Mouse (Mus musculus): ENCODE data around the gene Ubr2. TPM values are rescaled to one million over a fixed set of nuclear protein-coding genes. Genes with fewer than 3 reads are reported as not detected.

Ubr2 gene
- polyA plus RNA-seq, 1 experiment = 31.2 TPM

- no peak for TF ChIP-seq POLR2A (IDR thresholded peaks at IDR 0.05; ENCODE audit: borderline replicate concordance, extremely low read depth, low read depth, low read length)
- TF ChIP-seq CTCF (IDR thresholded peaks at IDR 0.05; ENCODE audit: insufficient read depth, low read length) = no peak
- no peak overlapping the region for H3K4me3 ChIP-seq (replicated peaks; ENCODE audit: extremely low read depth, low read depth, low read length)
- no peaks in the 10 kb centered on the region for H3K4me1 ChIP-seq (ENCODE audit: control insufficient read depth, insufficient read depth, low read length)
- no peak for DNase-seq
These were observed 24.2 kb upstream of the Ubr2 start for GRCm38 (mm10) chr17:47034536-47034935.

DNA sequence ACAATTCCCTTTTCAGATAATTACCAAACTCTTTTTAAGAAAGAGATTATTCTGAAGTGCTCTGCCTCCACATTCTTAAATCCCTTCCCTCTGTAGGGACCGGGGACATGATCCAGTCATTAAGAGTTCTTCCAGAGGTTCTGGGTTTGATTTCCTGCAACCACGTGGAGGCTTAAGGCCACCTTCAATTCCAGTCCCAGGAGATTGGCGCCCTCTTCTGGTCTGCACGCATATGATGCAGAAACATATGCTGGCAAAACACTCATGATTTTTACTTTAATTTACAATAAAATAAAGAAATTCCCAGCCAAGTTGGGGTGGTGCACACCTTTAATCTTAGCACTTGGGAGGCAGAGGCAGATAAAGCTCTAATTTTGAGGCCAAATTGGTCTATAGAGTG lies 23.3 kb upstream of the Ubr2 start:
- TF ChIP-seq POLR2A (IDR thresholded peaks at IDR 0.05; ENCODE audit: borderline replicate concordance, extremely low read depth, low read depth, low read length) (no peak), CTCF (IDR thresholded peaks at IDR 0.05; ENCODE audit: insufficient read depth, low read length) (peak; percentile 84)
- Histone ChIP-seq H3K4me3 (replicated peaks; ENCODE audit: extremely low read depth, low read depth, low read length) (no peak overlapping the region), H3K4me1 (ENCODE audit: control insufficient read depth, insufficient read depth, low read length) (no peaks in the 10 kb centered on the region)
- 0% methylated on average over 4 of the region's 4 CpGs for WGBS
- DNase-seq = peak; percentile 43

DNA sequence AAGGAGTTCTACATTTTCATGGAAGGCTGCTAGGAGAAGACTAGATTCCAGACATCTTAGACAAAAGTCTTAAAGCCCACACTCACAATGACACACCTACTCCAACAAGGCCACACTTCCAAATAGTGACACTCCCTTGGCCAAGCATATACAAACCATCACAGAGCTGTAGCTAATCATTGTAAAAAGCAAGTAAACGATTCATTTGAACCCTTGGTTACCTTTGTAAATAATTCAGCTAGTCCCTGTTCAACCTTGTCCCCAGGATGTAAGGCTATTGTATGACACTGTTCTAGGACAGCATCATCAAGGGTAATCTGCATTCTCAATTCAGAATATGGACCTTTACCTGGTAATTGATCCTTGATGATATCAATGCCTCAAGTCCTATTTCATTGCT lies 14.4 kb upstream of the Ubr2 start:
- 70% methylated on average over 1 of the region's 1 CpGs for WGBS
- Histone ChIP-seq H3K4me3 (replicated peaks; ENCODE audit: extremely low read depth, low read depth, low read length) (no peak overlapping the region), H3K4me1 (ENCODE audit: control insufficient read depth, insufficient read depth, low read length) (no peaks in the 10 kb centered on the region)
- no peak for DNase-seq
- TF ChIP-seq CTCF (IDR thresholded peaks at IDR 0.05; ENCODE audit: insufficient read depth, low read length) (no peak), POLR2A (IDR thresholded peaks at IDR 0.05; ENCODE audit: borderline replicate concordance, extremely low read depth, low read depth, low read length) (no peak)

- no peak overlapping the region for H3K4me3 ChIP-seq (replicated peaks; ENCODE audit: extremely low read depth, low read depth, low read length)
- TF ChIP-seq POLR2A (IDR thresholded peaks at IDR 0.05; ENCODE audit: borderline replicate concordance, extremely low read depth, low read depth, low read length) (no peak), CTCF (IDR thresholded peaks at IDR 0.05; ENCODE audit: insufficient read depth, low read length) (no peak)
- 72% methylated on average over 1 of the region's 1 CpGs for WGBS
- DNase-seq = no peak
- H3K4me1 ChIP-seq (ENCODE audit: control insufficient read depth, insufficient read depth, low read length) = no peaks in the 10 kb centered on the region
These were observed 13.0 kb upstream of the Ubr2 start for GRCm38 (mm10) chr17:47023369-47023768.

DNA sequence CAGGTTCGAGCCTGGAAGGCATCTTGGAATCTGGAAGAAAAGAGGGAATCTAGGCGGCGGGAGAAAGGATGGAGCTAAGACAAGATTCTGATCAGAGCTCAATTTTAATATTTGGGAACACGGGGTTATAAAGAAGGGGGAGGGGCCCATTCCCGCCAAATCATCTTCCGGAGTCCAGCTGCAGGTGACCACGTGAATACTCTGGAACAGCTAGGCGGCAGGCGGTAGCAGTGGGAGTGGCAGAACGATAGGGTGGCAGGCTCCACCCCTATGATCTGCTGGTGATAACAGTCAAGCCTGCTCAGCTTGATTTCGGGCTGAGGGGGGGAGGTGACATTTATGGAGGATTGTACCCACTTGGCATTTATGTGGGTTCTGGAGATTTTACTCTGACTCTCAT lies 2.5 kb upstream of the Ubr2 start:
- Histone ChIP-seq H3K4me3 (replicated peaks; ENCODE audit: extremely low read depth, low read depth, low read length) (no peak overlapping the region), H3K4me1 (ENCODE audit: control insufficient read depth, insufficient read depth, low read length) (peaks cover 7% of the 10 kb centered on the region)
- TF ChIP-seq CTCF (IDR thresholded peaks at IDR 0.05; ENCODE audit: insufficient read depth, low read length) (no peak), POLR2A (IDR thresholded peaks at IDR 0.05; ENCODE audit: borderline replicate concordance, extremely low read depth, low read depth, low read length) (no peak)
- WGBS = 35% methylated on average over 11 of the region's 11 CpGs
- no peak for DNase-seq

DNA sequence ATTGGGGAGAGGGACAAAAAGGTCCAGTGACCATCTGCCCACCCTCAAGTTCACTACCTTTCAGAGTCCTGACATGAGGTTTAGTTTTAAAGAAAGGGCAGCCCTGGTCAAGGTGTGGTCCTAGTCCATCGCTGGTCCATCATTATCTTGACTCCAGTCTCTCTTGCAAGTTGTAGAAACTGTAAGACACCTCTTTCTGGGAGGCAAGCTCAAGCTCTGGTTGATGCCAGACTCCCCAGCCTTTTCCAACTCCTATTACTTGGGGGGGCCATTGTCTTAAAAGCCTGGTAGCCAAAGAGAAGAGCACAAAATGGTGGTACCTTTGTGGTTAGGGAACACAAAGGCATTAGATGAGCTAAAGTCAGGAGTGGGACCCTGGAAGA lies 1.3 kb upstream of the Ubr2 start:
- 95% methylated on average over 1 of the region's 1 CpGs for WGBS
- H3K4me1 ChIP-seq (ENCODE audit: control insufficient read depth, insufficient read depth, low read length) = peaks cover 8% of the 10 kb centered on the region
- TF ChIP-seq POLR2A (IDR thresholded peaks at IDR 0.05; ENCODE audit: borderline replicate concordance, extremely low read depth, low read depth, low read length) (no peak), CTCF (IDR thresholded peaks at IDR 0.05; ENCODE audit: insufficient read depth, low read length) (no peak)
- DNase-seq = no peak
- H3K4me3 ChIP-seq (replicated peaks; ENCODE audit: extremely low read depth, low read depth, low read length) = no peak overlapping the region

- DNase-seq = peak; percentile 45
- Histone ChIP-seq H3K4me1 (ENCODE audit: control insufficient read depth, insufficient read depth, low read length) (peaks cover 12% of the 10 kb centered on the region), H3K4me3 (replicated peaks; ENCODE audit: extremely low read depth, low read depth, low read length) (peak overlapping the region; percentile 54)
- 12% methylated on average over 25 of the region's 25 CpGs for WGBS
- TF ChIP-seq CTCF (IDR thresholded peaks at IDR 0.05; ENCODE audit: insufficient read depth, low read length) = no peak
These were observed 635 bp upstream of the Ubr2 start for GRCm38 (mm10) chr17:47010722-47011660.

DNA sequence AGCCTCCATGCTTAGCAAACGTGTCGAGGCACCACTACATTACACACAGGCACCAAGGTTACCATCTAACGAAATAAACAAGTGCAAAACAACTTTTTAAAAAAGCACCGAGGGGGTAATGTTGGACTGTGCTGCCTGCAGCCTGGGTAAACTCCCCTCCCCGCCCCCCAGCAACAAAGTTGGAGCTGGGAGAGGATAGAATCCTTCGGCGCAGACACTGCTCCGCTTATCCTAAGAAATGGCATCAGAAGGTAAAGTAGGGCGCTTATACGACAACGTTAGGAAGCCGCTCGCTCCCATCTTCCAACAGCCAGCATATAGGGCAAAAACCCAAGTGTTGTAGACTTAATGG lies 834 bp downstream of the Ubr2 start:
- WGBS = under 1% methylated on average over 13 of the region's 13 CpGs
- peaks cover 17% of the 10 kb centered on the region for H3K4me1 ChIP-seq (ENCODE audit: control insufficient read depth, insufficient read depth, low read length)
- H3K4me3 ChIP-seq (replicated peaks; ENCODE audit: extremely low read depth, low read depth, low read length) = peak overlapping the region; percentile 97
- no peak for DNase-seq
- TF ChIP-seq POLR2A (IDR thresholded peaks at IDR 0.05; ENCODE audit: borderline replicate concordance, extremely low read depth, low read depth, low read length) (no peak), CTCF (IDR thresholded peaks at IDR 0.05; ENCODE audit: insufficient read depth, low read length) (no peak)

DNA sequence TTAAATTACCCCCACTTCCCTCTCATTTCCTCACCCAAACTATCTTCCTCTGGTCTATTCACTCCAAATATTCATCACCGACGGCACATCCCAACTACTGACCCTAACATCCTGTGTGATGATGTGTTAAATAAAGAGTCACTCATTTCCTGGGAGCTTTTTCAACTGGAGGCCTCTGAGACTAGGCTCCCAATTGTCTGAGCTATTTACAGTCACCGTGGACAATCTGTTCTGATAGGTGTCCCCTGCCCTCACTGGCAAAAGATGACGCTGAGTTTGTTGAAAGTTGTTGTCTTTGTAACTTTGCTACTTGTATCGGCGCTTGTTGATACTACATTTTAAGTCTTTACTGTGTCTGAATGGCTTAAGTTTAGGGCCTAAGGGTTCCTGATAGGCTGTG lies 1.3 kb downstream of the Ubr2 start:
- H3K4me1 ChIP-seq (ENCODE audit: control insufficient read depth, insufficient read depth, low read length) = peaks cover 20% of the 10 kb centered on the region
- 3% methylated on average over 6 of the region's 6 CpGs for WGBS
- no peak for DNase-seq
- peak overlapping the region; percentile 50 for H3K4me3 ChIP-seq (replicated peaks; ENCODE audit: extremely low read depth, low read depth, low read length)
- TF ChIP-seq POLR2A (IDR thresholded peaks at IDR 0.05; ENCODE audit: borderline replicate concordance, extremely low read depth, low read depth, low read length) (no peak), CTCF (IDR thresholded peaks at IDR 0.05; ENCODE audit: insufficient read depth, low read length) (no peak)

DNA sequence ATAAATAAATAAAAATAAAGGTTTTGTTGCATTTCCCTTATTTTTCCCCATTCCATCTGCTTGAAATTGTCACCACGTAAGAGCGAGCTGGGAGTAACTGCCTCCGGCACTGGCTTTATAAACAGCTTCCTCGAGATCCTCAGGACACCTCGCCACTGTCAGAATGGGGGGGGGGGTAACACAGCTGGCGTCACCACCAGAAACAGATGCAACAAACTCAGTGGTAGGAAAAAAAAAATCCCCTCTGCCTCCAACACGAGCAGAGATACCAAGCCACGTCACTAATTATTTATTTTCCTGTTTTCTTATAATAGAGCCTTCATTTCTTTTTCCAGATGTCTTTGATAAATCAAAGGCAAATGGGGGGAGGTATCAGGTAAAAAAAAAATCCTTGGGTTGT lies 1.9 kb downstream of the Ubr2 start:
- 25% methylated on average over 8 of the region's 8 CpGs for WGBS
- Histone ChIP-seq H3K4me1 (ENCODE audit: control insufficient read depth, insufficient read depth, low read length) (peaks cover 20% of the 10 kb centered on the region), H3K4me3 (replicated peaks; ENCODE audit: extremely low read depth, low read depth, low read length) (no peak overlapping the region)
- no peak for DNase-seq
- TF ChIP-seq CTCF (IDR thresholded peaks at IDR 0.05; ENCODE audit: insufficient read depth, low read length) = no peak
- TF ChIP-seq POLR2A (IDR thresholded peaks at IDR 0.05; ENCODE audit: borderline replicate concordance, extremely low read depth, low read depth, low read length) = no peak
